Mouse (Mus musculus): Measurements from ENCODE around the gene Mfsd12. TPM values are rescaled to one million over a fixed set of nuclear protein-coding genes. Genes with fewer than 3 reads are reported as not detected.

Gene Mfsd12
- polyA plus RNA-seq, 1 experiment = 86.2 TPM

DNA sequence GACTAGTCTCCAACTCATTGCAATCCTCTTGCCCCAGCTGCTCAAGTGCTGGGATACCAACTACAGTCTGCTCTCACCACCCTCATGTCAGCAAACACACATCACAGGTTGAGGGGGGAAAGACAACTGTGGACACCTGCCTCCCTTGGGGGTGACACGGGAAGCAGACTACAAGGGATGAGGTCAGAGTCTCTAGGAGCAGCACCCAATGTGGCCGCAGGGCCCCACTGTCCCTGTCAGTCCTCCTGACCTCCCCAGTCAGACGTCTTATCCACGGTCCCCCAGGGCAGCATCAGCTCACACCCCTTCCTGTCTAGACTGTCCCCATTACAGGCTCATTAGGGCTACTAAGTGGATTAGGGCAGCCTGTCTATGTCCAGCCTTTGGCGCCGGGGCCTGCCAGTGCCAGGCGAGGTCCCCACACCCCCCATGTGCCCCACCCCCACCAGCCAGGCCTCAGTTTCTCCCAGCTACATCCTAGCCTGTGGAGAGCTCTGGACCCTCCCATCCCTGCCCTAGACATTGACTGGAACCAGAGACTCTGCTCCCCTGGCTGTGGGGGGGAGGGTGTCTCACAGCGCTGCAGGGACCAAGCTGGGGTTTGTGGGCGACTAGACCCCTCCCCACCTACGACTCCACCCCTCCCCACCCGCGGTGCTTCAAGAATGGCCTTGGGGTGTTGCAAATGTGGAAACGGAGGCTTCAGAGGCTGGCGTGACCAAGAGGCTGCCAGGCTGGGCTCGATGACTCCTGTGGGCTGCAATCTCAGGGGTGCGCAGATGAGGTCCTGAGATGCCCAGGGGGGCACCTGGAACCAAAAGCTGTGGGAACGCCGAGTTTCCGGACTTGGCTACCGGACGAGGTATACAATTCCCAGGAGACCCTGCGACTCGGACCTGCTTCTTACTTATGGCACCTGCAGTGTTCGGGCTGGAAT, 49.5 kb downstream of the Mfsd12 start:
- peak overlapping the region; percentile 61 for H3K4me3 ChIP-seq (ENCODE audit: insufficient read depth, low read length)
- peak overlapping the region; percentile 59 for H3K27ac ChIP-seq (ENCODE audit: insufficient read depth, low read depth, low read length)
- TF ChIP-seq CTCF (IDR thresholded peaks at IDR 0.05; ENCODE audit: low read depth, low read length) = no peak
- no peak for TF ChIP-seq POLR2A (IDR thresholded peaks at IDR 0.05; ENCODE audit: borderline replicate concordance, low read depth, low read length)
- H3K4me1 ChIP-seq (ENCODE audit: control insufficient read depth, insufficient read depth, low read length) = peaks cover 59% of the 10 kb centered on the region

DNA sequence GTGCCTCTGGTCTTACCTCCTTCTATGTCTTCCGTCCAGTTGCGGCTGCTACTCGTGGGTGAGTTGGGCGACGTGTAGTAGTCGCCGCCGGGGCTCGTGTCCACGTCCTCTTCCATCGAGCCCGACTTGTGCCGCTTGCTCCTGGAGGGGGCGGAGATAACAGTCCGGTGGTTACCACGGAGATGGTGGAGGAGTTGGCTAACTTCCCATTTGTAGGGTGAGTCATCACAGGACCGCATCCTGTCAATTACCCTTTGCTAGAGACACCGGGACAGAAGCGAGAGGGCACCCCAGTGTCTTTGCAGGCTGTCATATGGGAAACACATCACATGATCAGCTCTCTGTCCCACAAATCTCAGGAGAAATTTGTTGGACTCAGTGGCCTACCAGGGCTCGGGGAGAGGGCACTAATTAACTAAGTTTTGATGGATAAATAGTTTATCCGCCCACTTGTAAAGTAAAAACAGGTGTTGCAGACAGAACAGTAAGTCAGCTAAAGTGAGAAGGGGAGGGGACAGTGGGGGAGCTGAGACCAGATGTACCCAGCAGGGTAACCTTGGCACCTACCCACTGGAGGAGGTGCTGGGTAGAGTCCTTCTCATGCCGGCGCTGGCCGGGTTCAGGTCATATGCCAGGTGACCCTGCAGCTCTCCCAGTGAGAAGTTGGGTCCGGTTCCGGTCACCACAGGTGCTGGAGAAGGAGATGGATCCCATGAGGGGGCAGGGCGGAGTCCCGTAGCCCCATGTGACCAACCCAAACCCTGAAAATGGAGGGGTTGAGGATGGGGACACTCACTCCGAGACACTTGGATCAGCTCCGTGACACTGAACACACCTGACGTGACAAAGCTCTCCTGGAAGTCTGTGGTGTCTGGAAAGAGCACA, 50.5 kb downstream of the Mfsd12 start:
- H3K27ac ChIP-seq (ENCODE audit: insufficient read depth, low read depth, low read length) = peak overlapping the region; percentile 89
- peaks cover 54% of the 10 kb centered on the region for H3K4me1 ChIP-seq (ENCODE audit: control insufficient read depth, insufficient read depth, low read length)
- TF ChIP-seq POLR2A (IDR thresholded peaks at IDR 0.05; ENCODE audit: borderline replicate concordance, low read depth, low read length) = no peak
- TF ChIP-seq CTCF (IDR thresholded peaks at IDR 0.05; ENCODE audit: low read depth, low read length) = no peak
- peak overlapping the region; percentile 61 for H3K4me3 ChIP-seq (ENCODE audit: insufficient read depth, low read length)

DNA sequence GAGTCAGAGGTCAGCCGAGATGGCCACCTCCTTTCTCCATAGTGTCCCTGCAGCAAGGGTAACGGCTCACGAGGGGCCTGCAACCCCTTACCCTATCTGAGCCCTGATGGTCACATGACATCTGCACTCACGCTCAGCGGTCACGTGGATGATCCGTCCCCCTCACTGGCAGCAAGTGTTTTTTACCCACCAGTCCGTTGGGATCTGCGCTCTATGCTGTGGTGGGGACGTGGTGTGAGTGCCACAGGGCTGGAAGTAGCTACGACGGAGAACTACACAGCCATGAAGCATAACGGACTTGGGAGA, 51.1 kb downstream of the Mfsd12 start:
- H3K4me3 ChIP-seq (ENCODE audit: insufficient read depth, low read length) = no peak overlapping the region
- peak overlapping the region; percentile 89 for H3K27ac ChIP-seq (ENCODE audit: insufficient read depth, low read depth, low read length)
- no peak for TF ChIP-seq POLR2A (IDR thresholded peaks at IDR 0.05; ENCODE audit: borderline replicate concordance, low read depth, low read length)
- no peak for TF ChIP-seq CTCF (IDR thresholded peaks at IDR 0.05; ENCODE audit: low read depth, low read length)
- H3K4me1 ChIP-seq (ENCODE audit: control insufficient read depth, insufficient read depth, low read length) = peaks cover 52% of the 10 kb centered on the region

DNA sequence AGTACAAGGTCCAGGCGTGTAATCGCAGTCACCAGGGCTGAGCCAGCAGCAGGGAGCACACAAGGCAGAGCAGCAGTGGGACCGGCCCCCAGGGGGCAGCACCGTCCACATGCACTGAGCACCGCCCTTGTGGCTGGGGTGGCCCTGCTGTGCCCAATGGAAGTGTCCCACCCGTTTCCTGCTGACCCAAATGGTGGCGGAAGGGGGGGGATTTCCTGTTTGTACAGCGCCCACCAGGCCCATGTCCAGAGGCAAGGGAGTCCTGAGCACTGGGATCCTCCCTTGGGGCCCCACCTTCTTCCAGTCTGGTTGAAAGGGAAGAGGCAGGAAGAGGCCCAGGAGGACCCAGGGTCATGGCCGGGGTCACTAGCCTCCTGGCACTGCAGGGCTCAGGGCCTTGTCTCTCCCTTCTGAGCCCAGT, 51.6 kb downstream of the Mfsd12 start:
- Histone ChIP-seq H3K27ac (ENCODE audit: insufficient read depth, low read depth, low read length) (peak overlapping the region; percentile 89), H3K4me3 (ENCODE audit: insufficient read depth, low read length) (no peak overlapping the region), H3K4me1 (ENCODE audit: control insufficient read depth, insufficient read depth, low read length) (peaks cover 55% of the 10 kb centered on the region)
- TF ChIP-seq CTCF (IDR thresholded peaks at IDR 0.05; ENCODE audit: low read depth, low read length) (peak; percentile 35; the same call in 1 of the 2 replicates), POLR2A (IDR thresholded peaks at IDR 0.05; ENCODE audit: borderline replicate concordance, low read depth, low read length) (no peak)

DNA sequence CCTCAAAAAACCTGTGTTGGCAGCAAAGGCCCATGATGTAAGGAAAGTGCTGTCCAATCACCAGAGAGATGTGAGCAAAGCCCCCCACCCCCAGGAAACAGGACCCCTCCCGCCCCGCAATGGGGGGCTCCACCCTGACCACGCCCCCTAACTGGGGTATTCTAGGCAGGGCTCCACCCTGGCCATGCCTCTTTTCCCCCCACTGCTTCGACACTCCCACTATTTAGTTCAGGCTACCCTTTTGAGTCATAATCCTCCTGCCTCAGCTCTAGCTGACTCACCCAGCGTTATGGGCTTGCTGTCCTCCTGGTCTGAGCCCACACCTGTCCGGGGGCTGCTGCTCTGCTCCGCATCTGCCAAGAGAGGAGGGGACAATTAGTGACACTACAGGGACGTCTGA, 52.0 kb downstream of the Mfsd12 start:
- peaks cover 57% of the 10 kb centered on the region for H3K4me1 ChIP-seq (ENCODE audit: control insufficient read depth, insufficient read depth, low read length)
- H3K27ac ChIP-seq (ENCODE audit: insufficient read depth, low read depth, low read length) = peak overlapping the region; percentile 89
- no peak for TF ChIP-seq CTCF (IDR thresholded peaks at IDR 0.05; ENCODE audit: low read depth, low read length)
- no peak for TF ChIP-seq POLR2A (IDR thresholded peaks at IDR 0.05; ENCODE audit: borderline replicate concordance, low read depth, low read length)

DNA sequence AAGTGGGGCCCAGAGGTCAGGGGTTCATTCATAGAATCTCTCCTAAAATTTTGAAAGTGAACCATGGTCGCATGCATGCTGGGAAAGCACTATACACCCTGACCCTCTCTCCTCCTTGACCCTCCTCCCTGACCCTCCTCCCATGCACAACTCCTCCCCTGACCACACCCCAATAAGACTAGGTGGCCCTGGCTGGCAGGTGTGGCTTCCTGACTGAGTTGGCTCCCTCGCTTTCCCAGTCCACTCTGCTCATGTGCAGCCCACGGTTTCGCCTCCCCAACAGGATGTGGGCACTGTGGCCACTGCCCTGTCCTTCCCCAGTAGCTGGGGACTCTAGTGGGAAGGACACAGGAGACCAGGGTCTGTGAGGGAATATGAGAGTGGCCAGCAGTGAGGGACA, 53.1 kb downstream of the Mfsd12 start:
- Histone ChIP-seq H3K4me3 (ENCODE audit: insufficient read depth, low read length) (peak overlapping the region; percentile 37; the same call in 1 of the 2 replicates), H3K27ac (ENCODE audit: insufficient read depth, low read depth, low read length) (0 out of 2 replicates have a peak overlapping the region, but pooled peaks have one; percentile 89), H3K4me1 (ENCODE audit: control insufficient read depth, insufficient read depth, low read length) (peaks cover 51% of the 10 kb centered on the region)
- TF ChIP-seq CTCF (IDR thresholded peaks at IDR 0.05; ENCODE audit: low read depth, low read length) (no peak), POLR2A (IDR thresholded peaks at IDR 0.05; ENCODE audit: borderline replicate concordance, low read depth, low read length) (no peak)

More for the DNA sequence above, 52.0 kb downstream of the Mfsd12 start:
- peak overlapping the region; percentile 37 for H3K4me3 ChIP-seq (ENCODE audit: insufficient read depth, low read length)

DNA sequence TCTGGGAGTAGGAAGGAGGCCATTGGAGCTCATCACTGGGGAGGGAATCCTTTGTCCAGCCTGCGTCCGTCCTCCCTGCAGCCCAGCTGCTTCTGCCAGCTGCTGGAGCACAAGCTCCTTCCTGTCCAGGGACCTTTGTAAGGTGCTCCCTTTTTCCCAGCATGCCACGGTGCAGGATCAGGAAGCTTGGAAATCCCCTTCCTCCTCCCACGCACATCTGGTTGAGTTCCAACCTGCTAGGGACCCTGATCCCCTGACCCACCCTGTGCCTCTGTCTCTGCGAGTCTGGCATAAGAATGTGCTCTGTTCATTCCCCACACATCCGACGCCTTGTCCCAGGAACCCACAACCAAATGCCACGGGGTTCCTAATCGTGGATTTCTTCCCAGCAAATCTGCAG, 53.7 kb downstream of the Mfsd12 start:
- no peak overlapping the region for H3K4me3 ChIP-seq (ENCODE audit: insufficient read depth, low read length)
- H3K27ac ChIP-seq (ENCODE audit: insufficient read depth, low read depth, low read length) = no peak overlapping the region
- peaks cover 46% of the 10 kb centered on the region for H3K4me1 ChIP-seq (ENCODE audit: control insufficient read depth, insufficient read depth, low read length)
- TF ChIP-seq CTCF (IDR thresholded peaks at IDR 0.05; ENCODE audit: low read depth, low read length) (no peak), POLR2A (IDR thresholded peaks at IDR 0.05; ENCODE audit: borderline replicate concordance, low read depth, low read length) (no peak)

DNA sequence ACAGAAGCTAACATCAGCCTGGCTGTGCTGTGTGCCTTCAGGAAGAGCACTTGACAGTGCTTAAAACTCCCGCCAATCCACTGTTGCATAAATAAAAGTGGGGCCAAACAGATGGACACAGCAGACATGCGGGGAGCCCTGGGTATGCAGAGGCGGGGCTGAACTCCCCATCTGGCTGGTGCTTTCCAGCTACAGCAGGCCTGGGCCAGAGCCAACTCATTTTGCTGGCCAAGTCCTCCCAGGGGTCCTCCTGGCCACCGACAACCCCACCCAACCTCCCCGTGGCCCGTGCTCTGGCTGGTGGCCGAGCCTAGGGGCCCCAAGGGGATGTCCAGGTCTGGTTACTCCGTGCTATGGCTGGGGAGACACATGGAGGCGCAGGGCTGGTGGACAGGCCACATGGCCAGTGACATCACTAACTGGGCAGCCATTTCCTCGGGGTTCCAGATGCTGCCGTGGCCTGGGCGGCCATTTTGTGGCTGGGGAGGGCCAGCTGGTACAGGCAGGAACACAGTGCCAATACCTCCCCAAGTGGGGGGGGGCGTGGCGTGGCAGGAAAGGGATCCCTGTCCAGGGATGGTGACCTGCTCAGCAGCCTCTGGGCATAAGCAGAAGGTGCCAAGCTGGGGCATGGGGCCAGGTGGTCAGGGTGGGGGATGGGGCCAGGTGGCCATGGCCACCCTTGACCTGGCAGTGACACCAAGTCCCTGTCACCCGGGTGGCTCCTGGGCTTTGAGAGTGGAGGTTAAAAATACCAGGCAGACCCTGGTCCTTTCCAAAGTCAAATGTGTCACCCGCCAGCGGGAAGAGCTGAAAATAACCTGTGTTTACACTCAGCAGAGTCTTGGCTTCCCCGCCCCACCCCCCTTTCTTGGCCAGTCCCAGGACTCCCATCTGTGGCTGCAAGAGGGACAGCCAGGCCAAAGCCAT, 54.4 kb downstream of the Mfsd12 start:
- H3K27ac ChIP-seq (ENCODE audit: insufficient read depth, low read depth, low read length) = no peak overlapping the region
- peaks cover 40% of the 10 kb centered on the region for H3K4me1 ChIP-seq (ENCODE audit: control insufficient read depth, insufficient read depth, low read length)
- no peak overlapping the region for H3K4me3 ChIP-seq (ENCODE audit: insufficient read depth, low read length)
- no peak for TF ChIP-seq CTCF (IDR thresholded peaks at IDR 0.05; ENCODE audit: low read depth, low read length)
- no peak for TF ChIP-seq POLR2A (IDR thresholded peaks at IDR 0.05; ENCODE audit: borderline replicate concordance, low read depth, low read length)

Data from bone marrow macrophage, adult 2 months (primary cell).